In genomic region chr2:132176289-132176848, GRCm38 (mm10) we compare ENCODE assay signal across 13 mouse cellular contexts. TPM values are rescaled to one million over a fixed set of nuclear protein-coding genes. Genes with fewer than 3 reads are reported as not detected.
DNase-seq lines count a peak whose midpoint lies in the region; ATAC-seq and TF ChIP-seq lines count a peak whose summit lies in the region.
"Had no signal": no experiment of that assay in that cellular context is flagged by ENCODE, and none has a peak within 500 bp of the region (broad histone marks: within the 10 kb centered on the region; RNA-seq: fewer than 3 reads in every experiment).

No protein-coding gene starts in this region.

- H3K36me3 ChIP-seq in lung, embryonic 14.5 days (ENCODE audit: insufficient read depth) = no peaks in the 10 kb centered on the region
- H3K36me3 ChIP-seq: hindbrain, embryonic 12.5 days; limb, embryonic 15.5 days; midbrain, embryonic 13.5 days had no signal

- H3K9me3 ChIP-seq in lung, embryonic 14.5 days (ENCODE audit: low read depth, low read length) = no peaks in the 10 kb centered on the region
- H3K9me3 ChIP-seq: hindbrain, embryonic 12.5 days; limb, embryonic 15.5 days; midbrain, embryonic 13.5 days had no signal

- H3K4me3 ChIP-seq in lung, embryonic 14.5 days (ENCODE audit: low read depth, low read length) = no peak overlapping the region
- H3K4me3 ChIP-seq: hindbrain, embryonic 12.5 days; limb, embryonic 15.5 days; midbrain, embryonic 13.5 days had no signal

- no peaks in the 10 kb centered on the region for H3K27me3 ChIP-seq in lung, embryonic 14.5 days (ENCODE audit: insufficient read depth, low read length)
- H3K27me3 ChIP-seq: hindbrain, embryonic 12.5 days; limb, embryonic 15.5 days; midbrain, embryonic 13.5 days had no signal

- intact Hi-C loops in heart, postnatal 14 days (cut with DNase I) = no loop called here

- WGBS in lung, embryonic 14.5 days = 43% methylated on average over 3 of the region's 3 CpGs

- TF ChIP-seq CTCF in lung, embryonic 14.5 days (IDR thresholded peaks at IDR 0.05; ENCODE audit: low read depth) = no peak

- no peak overlapping the region for H3K4me2 ChIP-seq in lung, embryonic 14.5 days
- H3K4me2 ChIP-seq: hindbrain, embryonic 12.5 days; limb, embryonic 15.5 days; midbrain, embryonic 13.5 days had no signal

- H3K27ac ChIP-seq in lung, embryonic 14.5 days (ENCODE audit: low read depth) = no peak overlapping the region
- H3K27ac ChIP-seq: hindbrain, embryonic 12.5 days; limb, embryonic 15.5 days; midbrain, embryonic 13.5 days had no signal

- peak; percentile 38 to 88 for DNase-seq in adrenal gland, adult (ENCODE audit: inconsistent age in 2 of 2, low spot score in 1 of 2)
- DNase-seq in adrenal gland, postnatal 4 days (ENCODE audit: low spot score in 2 of 2) = no peak
- peak; percentile 12 for DNase-seq in lung, embryonic 14.5 days
- DNase-seq in lung, postnatal 4 days = no peak
- DNase-seq in heart, postnatal 14 days = peak; percentile 26 to 41
- peak; percentile 10 for DNase-seq in telencephalon, adult 2 months (ENCODE audit: low read depth, low spot score)
- DNase-seq in frontal cortex, postnatal 25 days (ENCODE audit: low spot score in 2 of 2) = no peak
- DNase-seq in kidney, postnatal 4 days = no peak
- DNase-seq: kidney, postnatal 14 days; lung, postnatal 14 days had no signal

- no peaks in the 10 kb centered on the region for H3K4me1 ChIP-seq in lung, embryonic 14.5 days (ENCODE audit: insufficient read depth)
- H3K4me1 ChIP-seq: hindbrain, embryonic 12.5 days; midbrain, embryonic 13.5 days had no signal

- ATAC-seq in lung, embryonic 14.5 days (ENCODE audit: insufficient read depth) = no peak
- ATAC-seq: midbrain, embryonic 13.5 days had no signal

- no peak overlapping the region for H3K9ac ChIP-seq in lung, embryonic 14.5 days
- H3K9ac ChIP-seq: hindbrain, embryonic 12.5 days; limb, embryonic 15.5 days; midbrain, embryonic 13.5 days had no signal

RNA-seq across cellular contexts. Expression of gene Slc23a2, which starts 31.5 kb away (rescaled TPM):
- 10 to 100 TPM; 60.4 to 67.4 TPM for total RNA-seq in adrenal gland, postnatal 4 days (2021)
- 13.8 and 17.3 TPM in 2 replicates for polyA plus RNA-seq in lung, embryonic 14.5 days (2014; fragmentation: Nextera tagmentation; extraction: Ambion mirVana)
- total RNA-seq in heart, postnatal 14 days (2021) = 10 to 100 TPM; 15.4 to 16.0 TPM

Comparison
In these comparisons a context has a peak if more than half of its experiments do, and no peak if none do; other contexts are left out.
1. DNase-seq: peak in adrenal gland, adult (2 of 2), lung, embryonic 14.5 days (single experiment), heart, postnatal 14 days (2 of 2) and telencephalon, adult 2 months (single experiment); none in adrenal gland, postnatal 4 days (0 of 2), lung, postnatal 4 days (0 of 2), frontal cortex, postnatal 25 days (0 of 2) and kidney, postnatal 4 days (0 of 2).